Mouse (Mus musculus) ES-E14 (cell line): ENCODE measurements around the gene Cfap61. TPM values are rescaled to one million over a fixed set of nuclear protein-coding genes. Genes with fewer than 3 reads are reported as not detected.

Experiments
- DNase-seq: peaks from one replicate; pipeline ENCODE4 v3.0.0-alpha.2; 2013; ENCODE audit warnings: low read depth, low spot score
- H3K27ac ChIP-seq: 2 replicates; pipeline ENCODE4 v1.5.1; 2012; ENCODE audit warnings: low read depth, mild to moderate bottlenecking, low read length, moderate library complexity, mixed read lengths; ENCODE audit not compliant: poor library complexity, insufficient read depth, severe bottlenecking
- H3K36me3 ChIP-seq: 2 replicates; pipeline ENCODE4 v1.6.1; 2012; ENCODE audit warnings: mild to moderate bottlenecking, low read length, moderate library complexity, mixed read lengths; ENCODE audit not compliant: control insufficient read depth, poor library complexity, insufficient read depth, severe bottlenecking
- H3K4me1 ChIP-seq, 2 experiments: fragments of 150-350 bp in 1 of 2; sonication (generic) in 1 of 2; 2 replicates each; pipeline ENCODE4 v1.6.1; 2012; ENCODE audit warnings: low read length in 2 of 2, mild to moderate bottlenecking in 1 of 2, mixed read lengths in 1 of 2; ENCODE audit not compliant: control insufficient read depth in 2 of 2, insufficient read depth in 2 of 2, poor library complexity in 1 of 2
- H3K4me3 ChIP-seq, 2 experiments: fragments of 150-350 bp in 1 of 2; sonication (generic) in 1 of 2; 2 replicates each; pipeline ENCODE4 v1.5.1; 2012; ENCODE audit warnings: low read length in 2 of 2, low read depth in 1 of 2, mild to moderate bottlenecking in 1 of 2, mixed read lengths in 1 of 2; ENCODE audit not compliant: insufficient read depth in 1 of 2, poor library complexity in 1 of 2, severe bottlenecking in 1 of 2
- H3K9ac ChIP-seq: 2 replicates; pipeline ENCODE4 v1.6.1; 2012; ENCODE audit warnings: low read depth, mild to moderate bottlenecking, low read length, mixed read lengths; ENCODE audit not compliant: poor library complexity, insufficient read depth, severe bottlenecking
- H3K9me3 ChIP-seq: fragments of 150-350 bp; sonication (generic); 2 replicates; pipeline ENCODE4 v1.6.1; 2012; ENCODE audit warnings: low read depth, mild to moderate bottlenecking, low read length; ENCODE audit not compliant: control insufficient read depth, insufficient read depth
- CHD2 ChIP-seq: IDR thresholded peaks from 2 replicates; pipeline ENCODE4 v1.6.1; 2014; ENCODE audit warnings: mild to moderate bottlenecking, low read depth, low read length, inconsistent platforms
- HCFC1 ChIP-seq: IDR thresholded peaks from 2 replicates; pipeline ENCODE4 v1.6.1; 2012; ENCODE audit warnings: low read length, inconsistent platforms, borderline replicate concordance; ENCODE audit not compliant: insufficient read depth
- MAFK ChIP-seq: IDR thresholded peaks from 2 replicates; pipeline ENCODE4 v1.6.1; 2014; ENCODE audit warnings: mild to moderate bottlenecking, low read depth, low read length, inconsistent platforms; ENCODE audit not compliant: insufficient read depth
- ZC3H11A ChIP-seq: IDR thresholded peaks from 2 replicates; pipeline ENCODE4 v1.6.1; 2012; ENCODE audit warnings: low read depth, mild to moderate bottlenecking, inconsistent platforms, low read length, borderline replicate concordance
- ZNF384 ChIP-seq: IDR thresholded peaks from 2 replicates; pipeline ENCODE4 v1.6.1; 2012; ENCODE audit warnings: low read depth, low read length, inconsistent platforms
- in situ Hi-C, 2 experiments: fragments of 600-800 bp; cut with MboI; formaldehyde crosslinking; loops; one replicate each; pipeline ENCODE4 v1.15.1; 2025; ENCODE audit warnings: low sequenced_read_pairs in 2 of 2, inconsistent platforms in 1 of 2; ENCODE audit not compliant: unreplicated experiment in 2 of 2
- total RNA-seq: library from RNA; depleted of rRNA; stranded (reverse); fragments of 300-350 nt; gene quantifications from 2 replicates; pipeline ENCODE4 v1.2.3, GENCODE M21; 2012

Gene Cfap61
- total RNA-seq, 1 experiment, result 0.45 TPM

GRCm38 (mm10) chr2:146221076-146221928 lies 286.7 kb downstream of the Cfap61 start, which contains the start of gene Insm1:
TSS of gene Insm1 (plus strand) at chr2:146221921.
- H3K4me3 ChIP-seq, result peak within 1 kb of the TSS; percentile 72 to 75
- peaks cover 3 to 15% of the 10 kb centered on the region in 2 experiments; a peak in 3 of 4 replicates for H3K4me1 ChIP-seq
- TF ChIP-seq CHD2 (no peak), ZNF384 (no peak), HCFC1 (no peak), MAFK (no peak), ZC3H11A (no peak)
- H3K27ac ChIP-seq, result no peak within 1 kb of the TSS
- no peaks in the 10 kb centered on the region for H3K36me3 ChIP-seq
- in situ Hi-C loops, result loop anchor here (5.0 to 25.0 kb wide), 4 partner anchors 259 to 1816 kb away; partner anchors contain the start of gene Foxa2 (in 1 of the 2)
- DNase-seq, result no peak
- H3K9me3 ChIP-seq, result no peaks in the 10 kb centered on the region
- peak within 1 kb of the TSS; percentile 73 for H3K9ac ChIP-seq

GRCm38 (mm10) chr2:146221929-146222278 lies 287.3 kb downstream of the Cfap61 start:
- no peak for DNase-seq
- H3K9me3 ChIP-seq, result no peaks in the 10 kb centered on the region
- in situ Hi-C loops, result loop anchor here (5.0 to 25.0 kb wide), 4 partner anchors 260 to 1815 kb away; partner anchors contain the start of gene Foxa2 (in 1 of the 2)
- H3K4me1 ChIP-seq, result peaks cover 4 to 16% of the 10 kb centered on the region in 2 experiments; a peak in 3 of 4 replicates
- H3K9ac ChIP-seq, result peak overlapping the region; percentile 73
- peak overlapping the region; percentile 72 to 75 for H3K4me3 ChIP-seq
- TF ChIP-seq MAFK, result no peak
- TF ChIP-seq ZNF384, result no peak
- H3K27ac ChIP-seq, result no peak overlapping the region
- no peaks in the 10 kb centered on the region for H3K36me3 ChIP-seq

GRCm38 (mm10) chr2:146222279-146223175 lies 287.9 kb downstream of the Cfap61 start:
- no peak for TF ChIP-seq CHD2
- no peak for TF ChIP-seq HCFC1
- no peak for TF ChIP-seq ZC3H11A
- TF ChIP-seq MAFK, result no peak
- TF ChIP-seq ZNF384, result no peak
- no peaks in the 10 kb centered on the region for H3K9me3 ChIP-seq
- peak overlapping the region; percentile 73 for H3K9ac ChIP-seq
- DNase-seq, result no peak
- no peak overlapping the region for H3K27ac ChIP-seq
- no peaks in the 10 kb centered on the region for H3K36me3 ChIP-seq
- peak overlapping the region; percentile 72 to 75 for H3K4me3 ChIP-seq
- peaks cover 4 to 14% of the 10 kb centered on the region in 2 experiments; a peak in 3 of 4 replicates for H3K4me1 ChIP-seq
- in situ Hi-C loops, result loop anchor here (5.0 to 25.0 kb wide), 4 partner anchors 260 to 1815 kb away; partner anchors contain the start of gene Foxa2 (in 1 of the 2)

- H3K27ac ChIP-seq, result no peak overlapping the region
- in situ Hi-C loops, result loop anchor here (5.0 to 25.0 kb wide), 4 partner anchors 261 to 1814 kb away; partner anchors contain the start of gene Foxa2 (in 1 of the 2)
Observed at GRCm38 (mm10) chr2:146223176-146223905, 288.8 kb downstream of the Cfap61 start.

More at GRCm38 (mm10) chr2:146223176-146223905, 288.8 kb downstream of the Cfap61 start:
- TF ChIP-seq HCFC1, result no peak
- TF ChIP-seq ZC3H11A, result no peak
- TF ChIP-seq CHD2, result no peak
- TF ChIP-seq ZNF384, result no peak
- no peak for TF ChIP-seq MAFK
- peak overlapping the region; percentile 73 for H3K9ac ChIP-seq
- no peaks in the 10 kb centered on the region for H3K9me3 ChIP-seq
- H3K4me3 ChIP-seq, result peak overlapping the region; percentile 54 to 75; a peak in 3 of 4 replicates
- DNase-seq, result no peak
- H3K36me3 ChIP-seq, result no peaks in the 10 kb centered on the region
- H3K4me1 ChIP-seq, result peaks cover 4 to 12% of the 10 kb centered on the region in 2 experiments; a peak in 3 of 4 replicates
